Mouse (Mus musculus) C2C12 (cell line): Measurements from ENCODE around the gene Il7r.

Experiments
- CTCF ChIP-seq: IDR thresholded peaks from one replicate; pipeline ENCODE4 v1.5.1; 2011; ENCODE audit not compliant: control insufficient read depth, insufficient read depth, insufficient read length
- MAX ChIP-seq: IDR thresholded peaks from one replicate; pipeline ENCODE4 v1.6.1; 2011; ENCODE audit warnings: mild to moderate bottlenecking, control low read depth
- MYOG ChIP-seq: IDR thresholded peaks from one replicate; pipeline ENCODE4 v1.6.1; 2011; ENCODE audit not compliant: control insufficient read depth, insufficient read length; ENCODE audit errors: extremely low read depth

DNA sequence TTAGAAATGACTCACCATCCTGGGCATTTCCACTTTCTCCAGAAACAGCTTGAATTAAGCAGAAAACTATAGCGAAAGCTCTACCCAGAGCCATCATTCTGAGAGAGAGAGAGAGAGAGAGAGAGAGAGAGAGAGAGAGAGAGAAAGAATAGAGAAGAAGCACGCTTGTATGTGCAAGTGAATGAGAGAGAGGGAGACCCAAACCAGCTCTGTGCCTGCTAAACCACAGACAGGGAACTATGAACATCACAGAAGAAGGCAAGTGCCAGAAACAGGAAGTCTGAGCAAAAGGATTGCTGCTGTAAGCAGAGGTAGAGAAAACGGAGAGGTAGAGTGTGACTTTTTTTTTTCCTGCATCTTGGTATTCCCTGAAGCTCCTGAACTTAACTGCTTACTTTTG is 330 bp downstream of the Il7r start:
- TF ChIP-seq CTCF = no peak
- TF ChIP-seq MYOG = no peak
- no peak for TF ChIP-seq MAX
